Mouse (Mus musculus) liver, embryonic 14.5 days (tissue): Measurements from ENCODE around the gene Dock7. TPM values are rescaled to one million over a fixed set of nuclear protein-coding genes. Genes with fewer than 3 reads are reported as not detected.
"Not testable (repeated sequence)": the region's sequence is repeated elsewhere in the genome, so short reads cannot be mapped to it uniquely, and the experiment has no call there.

Experiments
- ATAC-seq: fragments of 200-750 bp; cut with Nextera tagmentation; 2 replicates; pipeline ENCODE4 v1.8.0; 2017; ENCODE audit warnings: moderate number of reproducible peaks, mild to moderate bottlenecking, moderate library complexity; ENCODE audit not compliant: insufficient read depth
- DNase-seq, 3 experiments: peaks; one replicate each; pipeline ENCODE4 v3.0.0-alpha.2; 2012 to 2013; ENCODE audit warnings: low read depth in 3 of 3, low spot score in 3 of 3
- H3K27ac ChIP-seq: fragments of 300-500 bp; sonication (generic); 2 replicates; pipeline ENCODE4 v1.5.1; 2014; ENCODE audit warnings: moderate library complexity, mild to moderate bottlenecking, control low read depth, inconsistent platforms
- H3K27me3 ChIP-seq: fragments of 300-500 bp; sonication (generic); 2 replicates; pipeline ENCODE4 v1.6.1; 2014; ENCODE audit warnings: mild to moderate bottlenecking, low read length, moderate library complexity; ENCODE audit not compliant: control insufficient read depth, insufficient read depth
- H3K36me3 ChIP-seq: fragments of 300-500 bp; sonication (generic); replicated peaks from 2 replicates; pipeline ENCODE4 v1.6.1; 2014; ENCODE audit warnings: low read depth; ENCODE audit not compliant: control insufficient read depth, insufficient read depth
- H3K4me1 ChIP-seq, 2 experiments: fragments of 200-500 bp in 1 of 2; fragments of 300-500 bp in 1 of 2; sonication (generic) in 1 of 2; replicated peaks; 2 replicates each; pipeline ENCODE4 v1.6.1; 2012 to 2014; ENCODE audit warnings: antibody characterized with exemption in 1 of 2, inconsistent platforms in 1 of 2, low read length in 1 of 2; ENCODE audit not compliant: control insufficient read depth in 2 of 2, insufficient read depth in 2 of 2
- H3K4me2 ChIP-seq: fragments of 300-500 bp; sonication (generic); 2 replicates; pipeline ENCODE4 v1.6.1; 2014; ENCODE audit warnings: low read depth, mild to moderate bottlenecking, control low read depth, moderate library complexity
- H3K4me3 ChIP-seq, 2 experiments: fragments of 200-500 bp in 1 of 2; fragments of 300-500 bp in 1 of 2; sonication (generic) in 1 of 2; 2 replicates each; pipeline ENCODE4 v1.5.1; 2012 to 2014; ENCODE audit warnings: low read depth in 2 of 2, low read length in 2 of 2, mild to moderate bottlenecking in 2 of 2, control low read depth in 1 of 2, inconsistent platforms in 1 of 2, moderate library complexity in 1 of 2; ENCODE audit not compliant: insufficient read depth in 1 of 2
- H3K9ac ChIP-seq: fragments of 300-500 bp; sonication (generic); replicated peaks from 2 replicates; pipeline ENCODE4 v1.6.1; 2014; ENCODE audit warnings: mild to moderate bottlenecking, control low read depth, moderate library complexity
- H3K9me3 ChIP-seq: fragments of 300-500 bp; sonication (generic); 2 replicates; pipeline ENCODE4 v1.6.1; 2016; ENCODE audit warnings: low read length, mixed read lengths; ENCODE audit not compliant: control insufficient read depth
- CTCF ChIP-seq: IDR thresholded peaks from 2 replicates; pipeline ENCODE4 v1.5.1; 2016; ENCODE audit warnings: antibody characterized with exemption, low read depth, control low read depth
- EP300 ChIP-seq: IDR thresholded peaks from 2 replicates; pipeline ENCODE4 v1.6.1; 2016; ENCODE audit warnings: antibody characterized with exemption, low read depth
- WGBS: fragments of 180-500 bp; shearing (Covaris S2); extraction: QIAGEN DNeasy Blood & Tissue Kit; methylation state at CpG from one replicate; pipeline ENCODE4 v1.1.7; 2014; ENCODE audit not compliant: insufficient replicate concordance; 5-methylcytosine and 5-hydroxymethylcytosine counted together
- polyA plus RNA-seq, 2 experiments: library from polyadenylated mRNA; depleted of rRNA in 1 of 2; stranded (reverse) in 1 of 2; unstranded in 1 of 2; fragments of >200 nt; fragmentation: Nextera tagmentation in 1 of 2; extraction: Ambion mirVana in 1 of 2; gene quantifications; 2 replicates each; pipeline versions ENCODE4 v1.2.1 to v1.2.3; 2012 to 2014

Dock7 gene
- polyA plus RNA-seq, 2 experiments = 9.0 to 15.2 TPM

GRCm38 (mm10) chr4:99005574-99005973 lies 115.1 kb downstream of the Dock7 start:
- WGBS = 75% methylated on average over 2 of the region's 2 CpGs
- Histone ChIP-seq H3K9ac (no peak overlapping the region), H3K4me3 (no peak overlapping the region), H3K9me3 (no peaks in the 10 kb centered on the region), H3K27me3 (no peaks in the 10 kb centered on the region), H3K4me1 (no peaks in the 10 kb centered on the region), H3K4me2 (no peak overlapping the region), H3K36me3 (no peaks in the 10 kb centered on the region; the same call in 1 of the 2 replicates), H3K27ac (no peak overlapping the region)
- TF ChIP-seq EP300 (no peak), CTCF (no peak)
- no peak for DNase-seq
- no peak for ATAC-seq

- H3K4me2 ChIP-seq = no peak overlapping the region
- DNase-seq (no peak), ATAC-seq (no peak)
- WGBS = 67% methylated on average over 4 of the region's 4 CpGs
- H3K4me1 ChIP-seq = no peaks in the 10 kb centered on the region
- H3K27ac ChIP-seq = no peak overlapping the region
- no peaks in the 10 kb centered on the region for H3K27me3 ChIP-seq
- H3K9ac ChIP-seq = no peak overlapping the region
- TF ChIP-seq CTCF (no peak), EP300 (no peak)
- H3K36me3 ChIP-seq = no peaks in the 10 kb centered on the region; the same call in none of the 2 replicates
- no peaks in the 10 kb centered on the region for H3K9me3 ChIP-seq
- no peak overlapping the region for H3K4me3 ChIP-seq
These were observed 127.2 kb downstream of the Dock7 start for GRCm38 (mm10) chr4:98993491-98993890.

DNA sequence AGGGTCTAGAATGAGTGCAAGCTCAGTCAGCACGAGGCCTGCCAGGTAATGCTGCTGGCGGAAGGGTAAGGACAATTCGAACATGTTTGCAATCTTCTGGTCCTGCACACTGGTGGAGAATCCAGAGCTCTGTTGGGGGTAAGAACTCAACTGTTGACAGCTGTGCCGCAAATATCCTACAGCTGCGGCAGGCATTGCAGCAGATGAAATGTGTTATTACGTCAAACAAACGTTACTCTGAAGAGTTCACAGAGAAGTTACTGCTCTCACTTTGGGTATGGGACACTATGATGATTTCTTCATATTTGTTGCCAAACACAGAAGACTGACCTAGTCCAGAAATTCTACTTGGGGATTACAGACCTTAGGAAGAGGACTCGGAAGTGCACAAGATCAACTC lies 136.0 kb downstream of the Dock7 start:
- 80% methylated on average over 8 of the region's 8 CpGs for WGBS
- H3K4me2 ChIP-seq = no peak overlapping the region
- no peak overlapping the region for H3K4me3 ChIP-seq
- no peak overlapping the region for H3K27ac ChIP-seq
- ATAC-seq (no peak), DNase-seq (no peak)
- H3K9me3 ChIP-seq = no peaks in the 10 kb centered on the region
- no peaks in the 10 kb centered on the region for H3K4me1 ChIP-seq
- H3K27me3 ChIP-seq = no peaks in the 10 kb centered on the region
- H3K9ac ChIP-seq = no peak overlapping the region
- TF ChIP-seq CTCF (no peak), EP300 (no peak)
- H3K36me3 ChIP-seq = no peaks in the 10 kb centered on the region; the same call in none of the 2 replicates

DNA sequence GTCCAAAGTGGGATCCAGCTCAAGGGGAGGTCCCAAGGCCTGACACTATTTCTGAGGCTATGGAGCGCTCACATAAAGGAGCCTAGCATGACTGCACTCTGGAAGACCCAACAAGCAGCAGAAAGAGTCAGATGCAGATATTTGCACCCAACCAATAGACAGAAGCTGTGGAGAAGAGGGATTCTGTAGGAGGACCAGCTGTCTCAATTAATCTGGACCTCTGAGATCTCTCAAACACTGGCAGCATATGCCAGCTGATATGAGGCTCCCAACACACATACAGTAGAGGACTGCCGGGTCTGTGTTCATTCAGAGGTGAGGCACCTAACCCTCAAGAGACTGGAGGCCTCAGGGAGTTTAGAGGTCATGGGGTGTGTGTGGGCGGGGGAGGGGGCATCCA lies 140.7 kb downstream of the Dock7 start:
- WGBS = 76% methylated on average over 3 of the region's 3 CpGs
- H3K27ac ChIP-seq, H3K36me3 ChIP-seq, H3K9me3 ChIP-seq, H3K4me3 ChIP-seq, H3K27me3 ChIP-seq, ATAC-seq, H3K9ac ChIP-seq, H3K4me2 ChIP-seq, H3K4me1 ChIP-seq, DNase-seq: not testable (repeated sequence)

DNA sequence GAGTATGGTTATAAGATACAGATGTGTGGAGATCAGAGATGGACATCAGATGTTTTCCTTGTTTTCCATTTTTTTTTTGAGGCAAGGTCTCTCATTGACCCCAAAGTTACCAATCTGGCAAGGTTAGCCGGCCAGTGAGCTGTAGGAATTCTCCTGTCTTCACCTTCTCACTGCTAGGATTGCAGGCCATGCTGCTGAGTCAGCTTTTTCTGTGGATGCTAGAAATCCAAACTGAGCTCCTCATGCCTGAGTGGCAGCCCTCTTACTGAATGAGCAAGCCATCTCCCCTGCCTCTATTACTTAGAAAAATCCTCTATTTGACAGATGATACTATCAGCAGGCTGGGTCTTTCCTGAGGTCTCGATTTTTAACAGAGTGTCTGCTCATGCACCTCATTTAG lies 142.0 kb downstream of the Dock7 start:
- no peak overlapping the region for H3K4me3 ChIP-seq
- H3K9me3 ChIP-seq = no peaks in the 10 kb centered on the region
- TF ChIP-seq CTCF (no peak), EP300 (no peak)
- H3K27me3 ChIP-seq = no peaks in the 10 kb centered on the region
- ATAC-seq = no peak
- no peak for DNase-seq
- no peaks in the 10 kb centered on the region for H3K4me1 ChIP-seq
- no peak overlapping the region for H3K27ac ChIP-seq
- H3K4me2 ChIP-seq = no peak overlapping the region
- H3K36me3 ChIP-seq = no peaks in the 10 kb centered on the region
- no peak overlapping the region for H3K9ac ChIP-seq
- 57% methylated on average over 2 of the region's 2 CpGs for WGBS

GRCm38 (mm10) chr4:98978288-98978687 lies 142.4 kb downstream of the Dock7 start:
- H3K4me3 ChIP-seq, H3K9ac ChIP-seq, ATAC-seq, H3K27ac ChIP-seq, H3K36me3 ChIP-seq, H3K9me3 ChIP-seq, DNase-seq, H3K4me1 ChIP-seq, H3K4me2 ChIP-seq, H3K27me3 ChIP-seq: not testable (repeated sequence)
- WGBS = 87% methylated on average over 2 of the region's 2 CpGs
